Mouse (Mus musculus) brain, embryonic 14.5 days (tissue): ENCODE measurements at regions not wholly inside any gene's neighbourhood (a gene's known extent, or its start where the extent isn't known, plus 50 kb on each side); places are given as distances from the start of the nearest gene placed in this dataset.

Experiments used
- CTCF ChIP-seq: fragments of 200-500 bp; IDR thresholded peaks from 2 replicates; pipeline ENCODE4 v1.5.1; 2012; ENCODE audit warnings: inconsistent platforms, mild to moderate bottlenecking, moderate library complexity, borderline replicate concordance; ENCODE audit not compliant: insufficient read depth, insufficient read length; ENCODE audit errors: extremely low read depth
- POLR2A ChIP-seq: fragments of 200-500 bp; IDR thresholded peaks from 2 replicates; pipeline ENCODE4 v1.6.1; 2012; ENCODE audit warnings: mild to moderate bottlenecking, inconsistent platforms, borderline replicate concordance; ENCODE audit not compliant: poor library complexity, insufficient read depth, insufficient read length, severe bottlenecking; ENCODE audit errors: extremely low read depth

DNA sequence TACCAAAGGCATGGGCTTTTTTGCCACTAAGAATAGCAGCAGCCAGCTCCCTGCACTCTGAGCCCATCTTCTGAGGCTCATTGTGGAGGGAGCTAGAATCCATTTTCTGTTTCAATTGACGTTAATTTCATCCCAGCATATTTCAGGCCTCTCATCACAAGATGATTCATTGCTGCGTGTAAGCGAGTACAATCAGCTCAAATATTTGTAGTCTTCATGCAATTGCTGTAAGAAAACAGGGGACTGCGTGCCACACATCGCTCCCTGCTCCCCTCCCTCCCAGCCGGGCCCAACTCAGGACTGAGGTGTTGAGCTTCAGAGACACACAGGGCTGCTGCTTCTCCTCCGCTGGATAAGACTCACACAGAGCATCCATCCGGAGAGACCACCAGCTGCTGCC, 360.0 kb upstream of the Cdh5 start:
- no peak for TF ChIP-seq POLR2A
- TF ChIP-seq CTCF, result no peak
